Mouse (Mus musculus): ENCODE results near the gene Kcnh2. TPM values are rescaled to one million over a fixed set of nuclear protein-coding genes. Genes with fewer than 3 reads are reported as not detected.

The Kcnh2 gene
- polyA plus RNA-seq, 1 experiment from 2014 or later = 13.0 TPM

- peaks cover 8% of the 10 kb centered on the region for H3K27me3 ChIP-seq (replicated peaks; ENCODE audit: control insufficient read depth, insufficient read depth, low read length)
- WGBS = 59% methylated on average over 6 of the region's 7 CpGs
- no peak overlapping the region for H3K4me2 ChIP-seq (ENCODE audit: low read length)
- no peak for ATAC-seq
- no peaks in the 10 kb centered on the region for H3K36me3 ChIP-seq (ENCODE audit: control insufficient read depth, insufficient read depth, low read length)
- no peak overlapping the region for H3K4me3 ChIP-seq (ENCODE audit: low read length)
- no peaks in the 10 kb centered on the region for H3K9me3 ChIP-seq (ENCODE audit: control insufficient read depth, low read length)
- H3K9ac ChIP-seq (ENCODE audit: low read depth, low read length) = no peak overlapping the region
- peaks cover 22% of the 10 kb centered on the region for H3K4me1 ChIP-seq (ENCODE audit: control insufficient read depth, insufficient read depth, low read depth, low read length)
- no peak overlapping the region for H3K27ac ChIP-seq (ENCODE audit: low read depth, low read length)
Observed at GRCm38 (mm10) chr5:24389011-24389657, 37.7 kb upstream of the Kcnh2 start.

- 24% methylated on average over 25 of the region's 26 CpGs for whole genome bisulfite sequencing
Observed at GRCm38 (mm10) chr5:24388246-24388915, 37.0 kb upstream of the Kcnh2 start.

GRCm38 (mm10) chr5:24387264-24388241 lies 36.1 kb upstream of the Kcnh2 start:
- H3K9me3 ChIP-seq (ENCODE audit: control insufficient read depth, low read length) = no peaks in the 10 kb centered on the region
- peaks cover 29% of the 10 kb centered on the region for H3K4me1 ChIP-seq (ENCODE audit: control insufficient read depth, insufficient read depth, low read depth, low read length)
- peak; percentile 60 for ATAC-seq
- H3K4me2 ChIP-seq (ENCODE audit: low read length) = peak overlapping the region; percentile 99
- H3K27ac ChIP-seq (ENCODE audit: low read depth, low read length) = peak overlapping the region; percentile 67; the same call in 1 of the 2 replicates
- H3K36me3 ChIP-seq (ENCODE audit: control insufficient read depth, insufficient read depth, low read length) = no peaks in the 10 kb centered on the region
- H3K27me3 ChIP-seq (replicated peaks; ENCODE audit: control insufficient read depth, insufficient read depth, low read length) = peaks cover 8% of the 10 kb centered on the region
- peak overlapping the region; percentile 75 for H3K9ac ChIP-seq (ENCODE audit: low read depth, low read length)
- WGBS = under 1% methylated on average over 71 of the region's 73 CpGs
- H3K4me3 ChIP-seq (ENCODE audit: low read length) = peak overlapping the region; percentile 53

More at GRCm38 (mm10) chr5:24388246-24388915, 37.0 kb upstream of the Kcnh2 start:
- Histone ChIP-seq H3K36me3 (ENCODE audit: control insufficient read depth, insufficient read depth, low read length) (no peaks in the 10 kb centered on the region), H3K4me3 (ENCODE audit: low read length) (peak overlapping the region; percentile 53), H3K4me1 (ENCODE audit: control insufficient read depth, insufficient read depth, low read depth, low read length) (peaks cover 27% of the 10 kb centered on the region), H3K9ac (ENCODE audit: low read depth, low read length) (peak overlapping the region; percentile 75), H3K27ac (ENCODE audit: low read depth, low read length) (peak overlapping the region; percentile 67; the same call in 1 of the 2 replicates), H3K27me3 (replicated peaks; ENCODE audit: control insufficient read depth, insufficient read depth, low read length) (peaks cover 8% of the 10 kb centered on the region), H3K9me3 (ENCODE audit: control insufficient read depth, low read length) (no peaks in the 10 kb centered on the region), H3K4me2 (ENCODE audit: low read length) (peak overlapping the region; percentile 99)
- ATAC-seq = 0 out of 2 replicates have a peak, but pooled peaks have one; percentile 2

GRCm38 (mm10) chr5:24385887-24386550 lies 34.6 kb upstream of the Kcnh2 start:
- ATAC-seq = no peak
- Histone ChIP-seq H3K9me3 (ENCODE audit: control insufficient read depth, low read length) (no peaks in the 10 kb centered on the region), H3K36me3 (ENCODE audit: control insufficient read depth, insufficient read depth, low read length) (no peaks in the 10 kb centered on the region), H3K27me3 (replicated peaks; ENCODE audit: control insufficient read depth, insufficient read depth, low read length) (peaks cover 8% of the 10 kb centered on the region), H3K4me1 (ENCODE audit: control insufficient read depth, insufficient read depth, low read depth, low read length) (peaks cover 29% of the 10 kb centered on the region), H3K4me3 (ENCODE audit: low read length) (no peak overlapping the region), H3K27ac (ENCODE audit: low read depth, low read length) (no peak overlapping the region), H3K4me2 (ENCODE audit: low read length) (no peak overlapping the region; the same call in 1 of the 2 replicates), H3K9ac (ENCODE audit: low read depth, low read length) (no peak overlapping the region)
- 82% methylated on average over 10 of the region's 10 CpGs for WGBS

- Histone ChIP-seq H3K4me2 (ENCODE audit: low read length) (no peak overlapping the region), H3K27ac (ENCODE audit: low read depth, low read length) (no peak overlapping the region), H3K9me3 (ENCODE audit: control insufficient read depth, low read length) (no peaks in the 10 kb centered on the region), H3K27me3 (replicated peaks; ENCODE audit: control insufficient read depth, insufficient read depth, low read length) (peaks cover 8% of the 10 kb centered on the region), H3K4me1 (ENCODE audit: control insufficient read depth, insufficient read depth, low read depth, low read length) (peaks cover 29% of the 10 kb centered on the region), H3K9ac (ENCODE audit: low read depth, low read length) (no peak overlapping the region), H3K36me3 (ENCODE audit: control insufficient read depth, insufficient read depth, low read length) (no peaks in the 10 kb centered on the region), H3K4me3 (ENCODE audit: low read length) (no peak overlapping the region)
- ATAC-seq = no peak
- 89% methylated on average over 5 of the region's 5 CpGs for whole genome bisulfite sequencing
Observed at GRCm38 (mm10) chr5:24385374-24385773, 34.0 kb upstream of the Kcnh2 start.

- 65% methylated on average over 6 of the region's 6 CpGs for WGBS
- Histone ChIP-seq H3K9ac (ENCODE audit: low read depth, low read length) (no peak overlapping the region), H3K36me3 (ENCODE audit: control insufficient read depth, insufficient read depth, low read length) (no peaks in the 10 kb centered on the region), H3K27ac (ENCODE audit: low read depth, low read length) (no peak overlapping the region), H3K9me3 (ENCODE audit: control insufficient read depth, low read length) (no peaks in the 10 kb centered on the region), H3K4me1 (ENCODE audit: control insufficient read depth, insufficient read depth, low read depth, low read length) (peaks cover 29% of the 10 kb centered on the region), H3K4me2 (ENCODE audit: low read length) (peak overlapping the region; percentile 82), H3K27me3 (replicated peaks; ENCODE audit: control insufficient read depth, insufficient read depth, low read length) (peaks cover 6% of the 10 kb centered on the region), H3K4me3 (ENCODE audit: low read length) (no peak overlapping the region)
- ATAC-seq = no peak
Observed at GRCm38 (mm10) chr5:24384407-24384806, 33.0 kb upstream of the Kcnh2 start.

- H3K27ac ChIP-seq (ENCODE audit: low read depth, low read length) = peak overlapping the region; percentile 78
- WGBS = under 1% methylated on average over 34 of the region's 34 CpGs
Observed at GRCm38 (mm10) chr5:24383026-24383859, 31.8 kb upstream of the Kcnh2 start.

GRCm38 (mm10) chr5:24381988-24382387 lies 30.6 kb upstream of the Kcnh2 start:
- Histone ChIP-seq H3K4me1 (ENCODE audit: control insufficient read depth, insufficient read depth, low read depth, low read length) (peaks cover 14% of the 10 kb centered on the region), H3K9ac (ENCODE audit: low read depth, low read length) (no peak overlapping the region), H3K4me2 (ENCODE audit: low read length) (no peak overlapping the region), H3K27ac (ENCODE audit: low read depth, low read length) (no peak overlapping the region), H3K4me3 (ENCODE audit: low read length) (no peak overlapping the region), H3K27me3 (replicated peaks; ENCODE audit: control insufficient read depth, insufficient read depth, low read length) (0 out of 2 replicates have a peak, but pooled peaks cover 2% of the 10 kb centered on the region), H3K9me3 (ENCODE audit: control insufficient read depth, low read length) (no peaks in the 10 kb centered on the region), H3K36me3 (ENCODE audit: control insufficient read depth, insufficient read depth, low read length) (no peaks in the 10 kb centered on the region)
- ATAC-seq = no peak
- 73% methylated on average over 2 of the region's 2 CpGs for WGBS

More at GRCm38 (mm10) chr5:24383026-24383859, 31.8 kb upstream of the Kcnh2 start:
- Histone ChIP-seq H3K9me3 (ENCODE audit: control insufficient read depth, low read length) (no peaks in the 10 kb centered on the region), H3K36me3 (ENCODE audit: control insufficient read depth, insufficient read depth, low read length) (no peaks in the 10 kb centered on the region), H3K4me3 (ENCODE audit: low read length) (peak overlapping the region; percentile 54), H3K4me2 (ENCODE audit: low read length) (peak overlapping the region; percentile 82), H3K4me1 (ENCODE audit: control insufficient read depth, insufficient read depth, low read depth, low read length) (peaks cover 26% of the 10 kb centered on the region), H3K27me3 (replicated peaks; ENCODE audit: control insufficient read depth, insufficient read depth, low read length) (0 out of 2 replicates have a peak, but pooled peaks cover 2% of the 10 kb centered on the region), H3K9ac (ENCODE audit: low read depth, low read length) (peak overlapping the region; percentile 77)
- peak; percentile 86 for ATAC-seq

Measured in hindbrain, embryonic 16.5 days (tissue).